Mouse (Mus musculus) liver, postnatal 0 days (tissue): Measurements from ENCODE around the gene Il6st. TPM values are rescaled to one million over a fixed set of nuclear protein-coding genes. Genes with fewer than 3 reads are reported as not detected.
"Not testable (repeated sequence)": the region's sequence is repeated elsewhere in the genome, so short reads cannot be mapped to it uniquely, and the experiment has no call there.

Source experiments
- ATAC-seq: fragments of 200-750 bp; cut with Nextera tagmentation; 2 replicates; pipeline ENCODE4 v1.8.0; 2017; ENCODE audit warnings: mild to moderate bottlenecking, moderate library complexity
- DNase-seq: peaks from one replicate; pipeline ENCODE4 v3.0.0-alpha.2; 2016
- H3K27ac ChIP-seq: fragments of 300-500 bp; sonication (generic); 2 replicates; pipeline ENCODE4 v1.5.1; 2014; ENCODE audit warnings: antibody characterized with exemption, moderate library complexity, mild to moderate bottlenecking, low read depth
- H3K27me3 ChIP-seq: fragments of 300-500 bp; sonication (generic); 2 replicates; pipeline ENCODE4 v1.6.1; 2014; ENCODE audit warnings: low read length, control low read depth, mixed read lengths; ENCODE audit not compliant: insufficient read depth
- H3K36me3 ChIP-seq: fragments of 300-500 bp; sonication (generic); replicated peaks from 2 replicates; pipeline ENCODE4 v1.6.1; 2014; ENCODE audit warnings: mild to moderate bottlenecking, control low read depth, low read length, moderate library complexity, mixed read lengths; ENCODE audit not compliant: insufficient read depth
- H3K4me1 ChIP-seq: fragments of 300-500 bp; sonication (generic); 2 replicates; pipeline ENCODE4 v1.6.1; 2014; ENCODE audit warnings: antibody characterized with exemption, mild to moderate bottlenecking, control low read depth; ENCODE audit not compliant: insufficient read depth
- H3K4me2 ChIP-seq: fragments of 300-500 bp; sonication (generic); 2 replicates; pipeline ENCODE4 v1.6.1; 2014; ENCODE audit warnings: low read depth, mild to moderate bottlenecking, low read length, moderate library complexity, mixed read lengths
- H3K4me3 ChIP-seq: fragments of 300-500 bp; sonication (generic); 2 replicates; pipeline ENCODE4 v1.5.1; 2014; ENCODE audit warnings: low read depth, low read length
- H3K9ac ChIP-seq: fragments of 300-500 bp; sonication (generic); replicated peaks from 2 replicates; pipeline ENCODE4 v1.6.1; 2014; ENCODE audit warnings: mild to moderate bottlenecking, moderate library complexity
- H3K9me3 ChIP-seq: fragments of 300-500 bp; sonication (generic); 2 replicates; pipeline ENCODE4 v1.6.1; 2016; ENCODE audit warnings: mild to moderate bottlenecking, control low read depth, low read length, mixed read lengths
- CTCF ChIP-seq: sonication (generic); IDR thresholded peaks from 2 replicates; pipeline ENCODE4 v1.5.1; 2016; ENCODE audit warnings: antibody characterized with exemption, low read depth
- EP300 ChIP-seq: IDR thresholded peaks from 2 replicates; pipeline ENCODE4 v1.6.1; 2016; ENCODE audit warnings: antibody characterized with exemption, low read depth, mild to moderate bottlenecking
- WGBS: fragments of 180-500 bp; shearing (Covaris S2); extraction: QIAGEN DNeasy Blood & Tissue Kit; methylation state at CpG from one replicate; pipeline ENCODE4 v1.1.7; 2014; ENCODE audit not compliant: insufficient replicate concordance; 5-methylcytosine and 5-hydroxymethylcytosine counted together
- polyA plus RNA-seq: library from polyadenylated mRNA; unstranded; fragments of >200 nt; fragmentation: Nextera tagmentation; extraction: Ambion mirVana; gene quantifications from 2 replicates; pipeline ENCODE4 v1.2.1, GENCODE M21; 2015

The Il6st gene
- polyA plus RNA-seq, 1 experiment from 2014 or later, result 11.7 TPM

DNA sequence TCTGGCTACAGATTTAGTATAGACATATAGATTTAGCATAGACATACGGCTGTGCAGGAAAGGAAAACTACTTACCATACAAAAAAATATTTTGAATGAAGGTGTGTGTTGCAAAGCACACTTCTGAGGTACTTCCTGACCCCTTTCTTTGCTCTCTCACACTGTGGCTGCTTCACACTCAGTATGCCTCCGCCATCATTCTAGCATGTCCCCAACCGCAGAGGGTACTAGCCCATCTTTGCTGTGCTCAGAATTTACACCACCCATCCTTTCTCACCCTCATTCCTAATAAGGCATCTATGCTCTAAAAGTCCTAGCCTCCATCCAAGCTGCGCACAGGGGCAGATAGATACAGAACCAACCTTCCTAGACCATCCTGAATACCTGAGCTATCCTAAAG, 45.3 kb upstream of the Il6st start:
- Histone ChIP-seq H3K4me1 (peaks cover 3% of the 10 kb centered on the region; the same call in 1 of the 2 replicates), H3K36me3 (no peaks in the 10 kb centered on the region), H3K9me3 (no peaks in the 10 kb centered on the region), H3K9ac (no peak overlapping the region), H3K4me3 (no peak overlapping the region), H3K4me2 (no peak overlapping the region), H3K27ac (no peak overlapping the region), H3K27me3 (no peaks in the 10 kb centered on the region)
- ATAC-seq, result no peak
- no peak for TF ChIP-seq EP300
- no peak for TF ChIP-seq CTCF
- no peak for DNase-seq
- WGBS, result 76% methylated on average over 4 of the region's 4 CpGs

DNA sequence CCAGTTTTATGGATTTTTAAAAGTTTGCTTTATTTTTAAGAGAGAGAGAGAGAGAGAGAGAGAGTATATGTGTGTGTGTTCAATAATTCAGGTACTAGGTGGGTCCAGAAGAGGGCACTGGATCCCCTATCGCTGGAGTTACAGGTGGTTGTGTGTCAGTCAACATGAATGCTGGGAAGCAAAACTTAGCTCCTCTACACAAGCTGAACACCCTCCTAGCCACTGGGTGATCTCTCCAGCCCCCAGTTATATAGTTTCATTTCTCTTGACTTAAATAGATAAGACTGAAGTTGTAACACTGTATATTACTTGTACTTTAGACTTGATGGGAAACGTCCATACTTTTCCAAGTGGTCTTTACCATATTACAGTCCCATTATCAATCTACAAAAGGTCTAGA, 39.7 kb upstream of the Il6st start:
- H3K9ac ChIP-seq, result no peak overlapping the region
- no peak for ATAC-seq
- H3K27ac ChIP-seq, result no peak overlapping the region
- H3K4me2 ChIP-seq, result no peak overlapping the region
- no peak overlapping the region for H3K4me3 ChIP-seq
- H3K27me3 ChIP-seq, result no peaks in the 10 kb centered on the region
- WGBS, result 75% methylated on average over 2 of the region's 2 CpGs
- DNase-seq, result no peak
- H3K9me3 ChIP-seq, result no peaks in the 10 kb centered on the region
- H3K36me3 ChIP-seq, result no peaks in the 10 kb centered on the region
- TF ChIP-seq CTCF, result peak; percentile 23
- TF ChIP-seq EP300, result no peak
- peaks cover 10% of the 10 kb centered on the region; the same call in 1 of the 2 replicates for H3K4me1 ChIP-seq

DNA sequence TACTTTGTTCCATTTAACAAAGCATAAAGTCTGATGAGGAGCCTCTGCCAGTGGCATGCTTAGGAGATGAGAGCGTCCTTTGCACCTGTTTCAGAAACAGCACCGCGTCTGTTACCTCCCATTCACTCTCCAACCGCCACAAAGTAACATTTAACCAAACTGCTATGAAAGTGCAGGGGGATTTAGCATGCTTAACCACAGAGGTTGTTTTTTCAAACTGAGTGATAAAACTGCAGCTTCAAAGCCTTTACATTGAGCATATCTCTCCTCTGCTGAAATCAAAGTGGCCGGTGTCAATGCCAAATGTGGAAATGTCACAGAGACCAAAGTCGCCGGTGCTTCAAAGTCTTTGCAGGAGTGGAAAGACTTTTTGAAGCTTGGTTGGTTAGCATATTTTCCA, 39.2 kb upstream of the Il6st start:
- H3K4me1 ChIP-seq, result peaks cover 10% of the 10 kb centered on the region; the same call in 1 of the 2 replicates
- no peak overlapping the region for H3K4me3 ChIP-seq
- H3K27me3 ChIP-seq, result no peaks in the 10 kb centered on the region
- H3K9me3 ChIP-seq, result no peaks in the 10 kb centered on the region
- no peaks in the 10 kb centered on the region for H3K36me3 ChIP-seq
- ATAC-seq, result no peak
- WGBS, result 69% methylated on average over 7 of the region's 7 CpGs
- DNase-seq, result no peak
- H3K4me2 ChIP-seq, result no peak overlapping the region
- no peak overlapping the region for H3K27ac ChIP-seq
- TF ChIP-seq EP300 (no peak), CTCF (no peak)
- H3K9ac ChIP-seq, result no peak overlapping the region

DNA sequence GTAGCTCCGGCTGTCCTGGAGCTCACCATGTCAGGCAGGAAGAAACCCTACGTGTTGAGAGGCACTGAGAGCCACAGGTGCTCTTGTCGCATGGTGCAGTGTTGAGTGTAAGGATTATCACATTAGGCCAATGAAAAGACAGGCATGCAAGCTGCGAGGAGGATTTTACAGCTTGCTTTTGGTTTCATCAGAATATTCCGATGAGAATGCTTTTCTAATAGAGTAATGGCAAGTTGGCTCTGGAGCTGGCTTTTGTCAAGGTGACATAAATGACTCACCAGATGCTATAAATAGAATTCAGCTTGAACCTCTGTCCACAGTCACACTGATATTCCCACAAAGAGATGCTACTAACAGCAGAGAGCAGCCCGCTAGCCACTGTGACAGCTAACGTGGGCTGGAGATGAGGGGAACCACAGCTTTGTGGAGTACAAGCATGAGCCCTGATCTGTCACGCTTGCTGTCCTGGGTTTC, 38.7 kb upstream of the Il6st start:
- no peaks in the 10 kb centered on the region for H3K9me3 ChIP-seq
- H3K4me2 ChIP-seq, result no peak overlapping the region
- no peaks in the 10 kb centered on the region for H3K27me3 ChIP-seq
- no peak overlapping the region for H3K27ac ChIP-seq
- H3K4me1 ChIP-seq, result peaks cover 10% of the 10 kb centered on the region; the same call in 1 of the 2 replicates
- H3K36me3 ChIP-seq, result no peaks in the 10 kb centered on the region
- ATAC-seq (no peak), DNase-seq (no peak)
- TF ChIP-seq CTCF (no peak), EP300 (no peak)
- no peak overlapping the region for H3K4me3 ChIP-seq
- H3K9ac ChIP-seq, result no peak overlapping the region
- WGBS, result 62% methylated on average over 8 of the region's 8 CpGs

DNA sequence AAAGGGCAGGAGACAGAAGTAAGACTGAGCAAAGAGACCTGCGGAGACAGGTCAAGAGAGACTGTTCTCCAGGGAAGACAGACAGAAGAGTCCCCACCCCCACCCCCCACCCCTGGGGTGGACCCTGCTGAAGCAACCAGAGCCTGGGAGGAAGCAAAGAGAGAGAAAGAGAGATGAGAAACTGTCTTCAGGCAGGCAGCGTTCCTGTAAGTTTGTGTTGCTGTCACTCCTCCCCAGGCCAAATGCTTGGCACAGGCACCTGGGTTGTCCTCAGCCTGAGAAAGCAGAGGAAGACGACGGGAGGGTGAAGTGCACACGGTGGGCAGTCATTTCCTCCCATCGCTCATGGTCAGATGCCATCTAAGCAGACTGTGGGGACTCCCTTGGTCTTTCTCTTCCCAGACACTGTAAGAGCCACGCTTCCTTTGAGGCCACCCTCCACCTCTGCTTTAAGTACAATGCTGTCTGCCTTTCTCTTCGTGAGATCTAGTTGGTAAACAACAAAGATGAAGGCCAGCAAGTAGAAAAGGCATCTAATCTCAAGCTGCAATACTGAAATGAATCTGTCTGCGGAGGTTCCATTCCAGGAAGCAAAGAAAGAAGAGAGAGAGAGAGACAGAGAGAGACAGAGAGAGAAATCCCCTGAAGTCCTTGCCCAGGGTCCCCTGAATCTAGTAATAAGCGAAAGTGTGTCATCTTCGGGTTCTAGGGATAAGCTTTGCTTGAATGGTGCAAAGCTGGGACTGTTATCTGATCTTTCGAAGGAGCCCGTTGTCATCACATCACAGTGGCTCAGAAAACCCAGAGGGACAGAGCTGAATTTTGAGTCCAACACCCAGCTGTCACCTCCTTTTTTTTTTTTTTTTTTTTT, 37.4 kb upstream of the Il6st start:
- peaks cover 10% of the 10 kb centered on the region; the same call in 1 of the 2 replicates for H3K4me1 ChIP-seq
- no peaks in the 10 kb centered on the region for H3K36me3 ChIP-seq
- H3K9me3 ChIP-seq, result no peaks in the 10 kb centered on the region
- ATAC-seq (no peak), DNase-seq (no peak)
- no peak overlapping the region for H3K9ac ChIP-seq
- no peak overlapping the region for H3K27ac ChIP-seq
- 35% methylated on average over 13 of the region's 13 CpGs for WGBS
- no peak overlapping the region for H3K4me2 ChIP-seq
- H3K4me3 ChIP-seq, result no peak overlapping the region
- TF ChIP-seq EP300 (no peak), CTCF (no peak)
- no peaks in the 10 kb centered on the region for H3K27me3 ChIP-seq

DNA sequence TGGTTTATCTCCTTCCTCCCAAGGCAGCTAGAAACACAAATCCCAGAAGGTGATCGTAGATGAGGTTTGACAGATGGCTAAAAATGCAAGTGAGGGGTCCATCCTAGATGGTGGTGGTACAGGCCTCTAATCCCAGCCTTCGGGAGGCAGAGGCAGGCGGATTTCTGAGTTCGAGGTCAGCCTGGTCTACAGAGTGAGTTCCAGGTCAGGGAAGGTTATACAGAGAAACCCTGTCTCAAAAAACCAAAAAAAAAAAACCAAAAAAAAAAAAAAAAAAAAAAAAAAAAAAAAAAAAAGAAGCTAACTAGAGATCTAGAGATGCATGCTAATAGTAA, 36.8 kb upstream of the Il6st start:
- not testable (repeated sequence) for DNase-seq, H3K9ac ChIP-seq, ATAC-seq, H3K4me3 ChIP-seq, H3K4me2 ChIP-seq, H3K27ac ChIP-seq, H3K9me3 ChIP-seq, H3K27me3 ChIP-seq, H3K4me1 ChIP-seq, H3K36me3 ChIP-seq
- WGBS, result 73% methylated on average over 4 of the region's 4 CpGs
